ENCODE assay signal across 14 mouse cellular contexts in the genomic region with DNA sequence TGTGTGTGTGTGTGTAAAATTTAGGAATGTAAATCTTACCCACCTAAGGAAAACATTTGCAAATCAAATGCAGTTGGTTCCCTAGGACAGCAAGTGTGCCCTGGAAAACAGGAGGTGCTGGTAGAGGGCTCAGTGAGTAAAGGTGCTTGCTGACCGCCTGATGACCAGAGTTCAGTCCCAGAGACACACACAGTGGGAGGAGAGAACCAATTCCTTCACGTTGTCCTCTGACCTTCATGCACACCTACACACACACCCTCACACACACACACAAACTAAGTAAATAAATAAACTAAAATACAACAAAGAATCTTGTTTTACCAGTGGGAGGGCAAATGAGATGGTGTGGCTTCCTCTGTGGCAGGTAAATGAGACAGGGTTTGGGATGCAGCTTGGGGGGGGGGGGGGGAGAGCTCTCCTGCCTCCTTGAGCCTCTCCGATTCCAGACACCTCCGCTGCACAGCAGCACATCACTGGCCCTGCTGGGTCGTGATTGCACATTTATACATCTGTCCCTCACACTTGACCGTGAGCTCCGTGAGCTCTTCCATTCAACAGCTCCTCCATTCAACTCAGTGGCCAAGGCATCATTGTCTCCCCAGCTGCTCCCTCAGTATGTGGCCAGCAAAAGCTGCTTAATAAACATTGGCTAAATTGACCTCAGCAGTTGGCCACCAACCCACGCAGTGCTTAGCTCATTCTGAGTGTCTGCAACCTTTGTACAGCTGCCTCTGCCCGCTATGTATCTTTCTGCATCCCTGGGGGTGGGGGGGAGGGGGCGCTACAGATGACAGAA.
A peak's percentile ranks its signal among the peaks of the same experiment; 100 is the strongest.
DNase-seq lines count a peak whose midpoint lies in the region; ATAC-seq and TF ChIP-seq lines count a peak whose summit lies in the region.
"Had no signal": no experiment of that assay in that cellular context is flagged by ENCODE, and none has a peak within 500 bp of the region (broad histone marks: within the 10 kb centered on the region; RNA-seq: fewer than 3 reads in every experiment).

No protein-coding gene starts in this region.

- no peaks in the 10 kb centered on the region for H3K4me1 ChIP-seq in cerebellum, adult 2 months (ENCODE audit: control insufficient read depth, insufficient read depth, low read length)
- peaks cover 16% of the 10 kb centered on the region for H3K4me1 ChIP-seq in hindbrain, embryonic 10.5 days (replicated peaks)
- H3K4me1 ChIP-seq in midbrain, embryonic 14.5 days (ENCODE audit: control insufficient read depth, insufficient read depth, low read length): no peaks in the 10 kb centered on the region
- H3K4me1 ChIP-seq: heart, embryonic 13.5 days; limb, embryonic 13.5 days had no signal

- no peak overlapping the region for H3K4me3 ChIP-seq in cerebellum, adult 2 months (replicated peaks; ENCODE audit: insufficient read depth, low read depth, low read length)
- no peak overlapping the region for H3K4me3 ChIP-seq in hindbrain, embryonic 10.5 days
- H3K4me3 ChIP-seq in midbrain, embryonic 14.5 days (replicated peaks; ENCODE audit: low read depth, low read length): no peak overlapping the region
- H3K4me3 ChIP-seq: heart, embryonic 13.5 days; limb, embryonic 13.5 days had no signal

- H3K27ac ChIP-seq in cerebellum, adult 2 months (ENCODE audit: insufficient read depth, low read length): no peak overlapping the region
- H3K27ac ChIP-seq in hindbrain, embryonic 10.5 days: no peak overlapping the region
- no peak overlapping the region for H3K27ac ChIP-seq in midbrain, embryonic 14.5 days (replicated peaks; ENCODE audit: low read depth, low read length)
- H3K27ac ChIP-seq: heart, embryonic 13.5 days; limb, embryonic 13.5 days had no signal

- DNase-seq in cerebellum, adult 2 months: peak; percentile 2 to 6
- no peak for DNase-seq in cerebellum, adult 18-20 months
- DNase-seq in brain, embryonic 14.5 days (ENCODE audit: low read depth): peak; percentile 72
- DNase-seq in hindbrain, embryonic 10.5 days (ENCODE audit: low spot score): peak; percentile 58
- DNase-seq in midbrain, embryonic 14.5 days: peak; percentile 33
- DNase-seq in right cerebral cortex, postnatal 4 days: no peak
- no peak for DNase-seq in kidney, adult 11 months
- DNase-seq: adrenal gland, adult 2 months; thymus, postnatal 14 days had no signal

- H3K4me2 ChIP-seq in midbrain, embryonic 14.5 days (ENCODE audit: low read length): no peak overlapping the region
- H3K4me2 ChIP-seq: heart, embryonic 13.5 days; limb, embryonic 13.5 days had no signal

- 13% methylated on average over 10 of the region's 10 CpGs for WGBS in cerebellum, adult 2 months
- 14% methylated on average over 10 of the region's 10 CpGs for WGBS in hindbrain, embryonic 10.5 days
- 13% methylated on average over 10 of the region's 10 CpGs for whole genome bisulfite sequencing in midbrain, embryonic 14.5 days

- no peaks in the 10 kb centered on the region for H3K27me3 ChIP-seq in cerebellum, adult 2 months (ENCODE audit: control insufficient read depth, insufficient read depth, low read length)
- no peaks in the 10 kb centered on the region for H3K27me3 ChIP-seq in hindbrain, embryonic 10.5 days (ENCODE audit: insufficient read depth, poor library complexity, severe bottlenecking)
- H3K27me3 ChIP-seq in midbrain, embryonic 14.5 days (ENCODE audit: control insufficient read depth, insufficient read depth, low read length): no peaks in the 10 kb centered on the region
- H3K27me3 ChIP-seq: heart, embryonic 13.5 days; limb, embryonic 13.5 days had no signal

- ATAC-seq in midbrain, embryonic 14.5 days (ENCODE audit: low FRiP score, low TSS enrichment): peak; percentile 27; the same call in 1 of the 2 replicates
- no peak for ATAC-seq in erythroid progenitor cell, adult 5-6 weeks (replicated peaks; ENCODE audit: low FRiP score, poor library complexity, severe bottlenecking)
- ATAC-seq: intestine, embryonic 16.5 days had no signal

- H3K36me3 ChIP-seq in hindbrain, embryonic 10.5 days: no peaks in the 10 kb centered on the region
- no peaks in the 10 kb centered on the region for H3K36me3 ChIP-seq in midbrain, embryonic 14.5 days (ENCODE audit: control insufficient read depth, insufficient read depth, low read length)
- H3K36me3 ChIP-seq: G1E; heart, embryonic 13.5 days; limb, embryonic 13.5 days had no signal

- no peak overlapping the region for H3K9ac ChIP-seq in midbrain, embryonic 14.5 days (replicated peaks; ENCODE audit: low read length)
- H3K9ac ChIP-seq: heart, embryonic 13.5 days; limb, embryonic 13.5 days had no signal

- no peak for TF ChIP-seq POLR2A in cerebellum, adult 2 months (IDR thresholded peaks at IDR 0.05; ENCODE audit: borderline replicate concordance, insufficient read depth, low read length)
- TF ChIP-seq POLR2A in brain, embryonic 14.5 days (IDR thresholded peaks at IDR 0.05; ENCODE audit: borderline replicate concordance, extremely low read depth, insufficient read depth, insufficient read length, poor library complexity, severe bottlenecking): no peak

- TF ChIP-seq CTCF in cerebellum, adult 2 months (IDR thresholded peaks at IDR 0.05; ENCODE audit: borderline replicate concordance, insufficient read depth, low read depth, low read length): no peak
- no peak for TF ChIP-seq CTCF in brain, embryonic 14.5 days (IDR thresholded peaks at IDR 0.05; ENCODE audit: borderline replicate concordance, extremely low read depth, insufficient read depth, insufficient read length)

- H3K9me3 ChIP-seq in hindbrain, embryonic 10.5 days: no peaks in the 10 kb centered on the region
- H3K9me3 ChIP-seq in midbrain, embryonic 14.5 days (ENCODE audit: control insufficient read depth, low read length): no peaks in the 10 kb centered on the region
- H3K9me3 ChIP-seq: G1E; heart, embryonic 13.5 days; limb, embryonic 13.5 days had no signal

Comparison
In these comparisons a context has a peak if more than half of its experiments do, and no peak if none do; other contexts are left out.
1. DNase-seq: peak in cerebellum, adult 2 months (2 of 2), brain, embryonic 14.5 days (single experiment), hindbrain, embryonic 10.5 days (single experiment) and midbrain, embryonic 14.5 days (single experiment); none in cerebellum, adult 18-20 months (0 of 2), right cerebral cortex, postnatal 4 days (single experiment) and kidney, adult 11 months (single experiment).